Mouse (Mus musculus) spleen, adult 2 months (tissue): ENCODE data around the gene Dnah8. TPM values are rescaled to one million over a fixed set of nuclear protein-coding genes. Genes with fewer than 3 reads are reported as not detected.
"Not testable (repeated sequence)": the region's sequence is repeated elsewhere in the genome, so short reads cannot be mapped to it uniquely, and the experiment has no call there.

ENCODE experiments used
- DNase-seq, 2 experiments: peaks; one replicate each; pipeline versions ENCODE4 v3.0.0 to v3.0.0-alpha.2; 2012 to 2021; ENCODE audit warnings: low spot score in 2 of 2, low read depth in 1 of 2
- H3K27ac ChIP-seq: fragments of 200-500 bp; 2 replicates; pipeline ENCODE4 v1.5.1; 2012; ENCODE audit warnings: low read length, inconsistent platforms; ENCODE audit not compliant: insufficient read depth
- H3K27me3 ChIP-seq: fragments of 200-500 bp; 2 replicates; pipeline ENCODE4 v1.6.1; 2012; ENCODE audit warnings: mild to moderate bottlenecking, moderate library complexity, low read length, inconsistent platforms; ENCODE audit not compliant: control insufficient read depth, insufficient read depth
- H3K36me3 ChIP-seq: fragments of 200-500 bp; 2 replicates; pipeline ENCODE4 v1.6.1; 2012; ENCODE audit warnings: mild to moderate bottlenecking, low read length, inconsistent platforms; ENCODE audit not compliant: control insufficient read depth, insufficient read depth
- H3K4me1 ChIP-seq: fragments of 200-500 bp; 2 replicates; pipeline ENCODE4 v1.6.1; 2011; ENCODE audit warnings: inconsistent platforms; ENCODE audit not compliant: control insufficient read depth, insufficient read depth, insufficient read length
- H3K4me3 ChIP-seq: fragments of 200-500 bp; 2 replicates; pipeline ENCODE4 v1.5.1; 2011; ENCODE audit warnings: mild to moderate bottlenecking, inconsistent platforms; ENCODE audit not compliant: insufficient read depth, insufficient read length; ENCODE audit errors: extremely low read depth
- CTCF ChIP-seq: fragments of 200-500 bp; IDR thresholded peaks from 2 replicates; pipeline ENCODE4 v1.5.1; 2011; ENCODE audit warnings: mild to moderate bottlenecking, inconsistent platforms; ENCODE audit not compliant: insufficient read depth, insufficient read length, insufficient replicate concordance; ENCODE audit errors: extremely low read depth
- POLR2A ChIP-seq: fragments of 200-500 bp; IDR thresholded peaks from 2 replicates; pipeline ENCODE4 v1.6.1; 2011; ENCODE audit warnings: low read depth, low read length, inconsistent platforms
- WGBS: fragments of 180-500 bp; shearing (Covaris S2); methylation state at CpG from one replicate; pipeline ENCODE4 v1.1.7; 2018; 5-methylcytosine and 5-hydroxymethylcytosine counted together
- polyA plus RNA-seq: library from polyadenylated mRNA; depleted of rRNA; stranded (reverse); fragments of >200 nt; gene quantifications from 2 replicates; pipeline ENCODE4 v1.2.3, GENCODE M21; 2012

Dnah8 gene
- polyA plus RNA-seq, 1 experiment, result 10.2 TPM

- H3K27ac ChIP-seq, result no peak overlapping the region
These were observed 5.8 kb upstream of the Dnah8 start for GRCm38 (mm10) chr17:30618136-30618891.

DNA sequence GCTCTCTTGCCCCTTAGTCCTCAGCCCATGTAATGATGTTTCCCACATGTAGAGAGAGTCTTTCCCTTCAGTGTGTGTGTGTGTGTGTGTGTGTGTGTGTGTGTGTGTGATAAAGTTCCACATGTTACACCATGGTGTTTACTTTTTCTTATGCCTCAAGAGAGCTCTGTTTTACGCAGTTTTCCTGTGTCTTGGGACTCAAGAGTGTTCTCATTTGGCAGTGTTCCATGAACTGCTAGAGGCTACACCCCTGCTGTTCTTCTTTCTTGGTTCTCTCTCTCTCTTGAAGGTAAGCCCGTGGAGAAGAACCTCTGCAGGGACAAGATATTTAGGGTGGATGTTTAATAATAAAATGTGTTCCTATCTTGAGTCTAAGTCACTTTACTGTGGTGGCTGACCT is 5.0 kb upstream of the Dnah8 start:
- no peaks in the 10 kb centered on the region for H3K36me3 ChIP-seq
- no peak overlapping the region for H3K27ac ChIP-seq
- TF ChIP-seq POLR2A (no peak), CTCF (no peak)
- DNase-seq, result no peak
- no peaks in the 10 kb centered on the region for H3K27me3 ChIP-seq
- no peak overlapping the region for H3K4me3 ChIP-seq
- H3K4me1 ChIP-seq, result no peaks in the 10 kb centered on the region
- 60% methylated on average over 2 of the region's 2 CpGs for WGBS

More at GRCm38 (mm10) chr17:30618136-30618891, 5.8 kb upstream of the Dnah8 start:
- H3K4me1 ChIP-seq, result no peaks in the 10 kb centered on the region
- no peaks in the 10 kb centered on the region for H3K27me3 ChIP-seq
- no peak for DNase-seq
- TF ChIP-seq POLR2A (no peak), CTCF (no peak)
- no peak overlapping the region for H3K4me3 ChIP-seq
- H3K36me3 ChIP-seq, result no peaks in the 10 kb centered on the region
- WGBS, result 90% methylated on average over 3 of the region's 3 CpGs

GRCm38 (mm10) chr17:30620548-30620947 is 3.6 kb upstream of the Dnah8 start:
- no peak for DNase-seq
- Histone ChIP-seq H3K4me3 (no peak overlapping the region), H3K36me3 (no peaks in the 10 kb centered on the region), H3K27me3 (no peaks in the 10 kb centered on the region), H3K27ac (no peak overlapping the region), H3K4me1 (no peaks in the 10 kb centered on the region)
- TF ChIP-seq POLR2A (no peak), CTCF (no peak)
- WGBS, result 65% methylated on average over 2 of the region's 2 CpGs

GRCm38 (mm10) chr17:30621450-30621849 is 2.7 kb upstream of the Dnah8 start:
- no peaks in the 10 kb centered on the region for H3K27me3 ChIP-seq
- TF ChIP-seq POLR2A, result no peak
- TF ChIP-seq CTCF, result no peak
- H3K4me3 ChIP-seq, result no peak overlapping the region
- H3K4me1 ChIP-seq, result no peaks in the 10 kb centered on the region
- DNase-seq, result no peak
- no peaks in the 10 kb centered on the region for H3K36me3 ChIP-seq
- no peak overlapping the region for H3K27ac ChIP-seq
- WGBS, result 79% methylated on average over 4 of the region's 4 CpGs

DNA sequence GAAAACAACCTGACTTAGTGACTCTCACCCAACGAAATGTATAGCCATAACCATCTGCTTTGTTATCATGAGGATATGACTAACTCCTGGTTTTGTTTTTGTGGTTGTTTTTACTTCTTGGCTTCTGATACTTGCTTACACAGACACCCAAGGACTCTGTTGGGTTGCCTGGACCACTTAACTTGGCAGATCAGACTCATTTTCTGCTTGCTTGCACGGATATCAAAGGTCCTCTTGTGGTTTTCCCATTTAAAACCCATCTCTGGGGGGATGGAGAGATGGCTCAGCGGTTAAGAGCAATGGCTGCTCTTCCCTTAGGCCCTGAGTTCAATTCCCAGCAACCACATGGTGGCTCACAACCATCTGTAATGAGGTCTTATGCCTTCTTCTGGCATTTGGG is 954 bp upstream of the Dnah8 start:
- Histone ChIP-seq H3K4me3 (no peak overlapping the region), H3K36me3 (no peaks in the 10 kb centered on the region), H3K27me3 (no peaks in the 10 kb centered on the region), H3K4me1 (no peaks in the 10 kb centered on the region), H3K27ac (no peak overlapping the region)
- WGBS, result 65% methylated on average over 3 of the region's 3 CpGs
- TF ChIP-seq CTCF (no peak), POLR2A (no peak)
- DNase-seq, result no peak

DNA sequence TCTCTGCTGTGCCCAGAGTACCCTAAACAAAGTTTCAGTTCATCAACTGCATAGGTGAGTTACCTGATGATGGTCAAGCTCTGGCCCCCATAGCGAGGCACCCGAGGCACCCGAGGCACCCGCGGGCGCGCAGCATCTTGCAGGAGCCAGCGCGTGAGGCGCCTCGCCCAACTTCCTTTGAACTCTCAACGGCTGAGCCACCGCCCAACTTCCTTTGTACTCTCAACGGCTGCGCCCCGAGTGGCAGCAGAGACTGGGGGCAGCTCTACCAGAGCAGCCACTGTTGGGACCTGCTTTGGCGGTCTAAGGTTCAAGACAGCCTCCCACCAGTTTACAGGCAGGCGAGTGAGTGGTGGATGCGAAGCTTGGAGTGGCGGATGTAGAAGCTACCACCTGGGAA is 2.6 kb downstream of the Dnah8 start, which contains the start of gene Glo1:
TSS of gene Glo1 (minus strand) at position 153 of the 400 bp plus-strand sequence.
- H3K4me3 ChIP-seq, DNase-seq, H3K27ac ChIP-seq, H3K36me3 ChIP-seq, H3K4me1 ChIP-seq, H3K27me3 ChIP-seq: not testable (repeated sequence)
- no CpG with 5 or more reads among the region's 20 CpGs for whole genome bisulfite sequencing

GRCm38 (mm10) chr17:30635367-30635766 is 11.2 kb downstream of the Dnah8 start:
- 76% methylated on average over 17 of the region's 17 CpGs for WGBS
- no peak for DNase-seq

More at GRCm38 (mm10) chr17:30635367-30635766, 11.2 kb downstream of the Dnah8 start:
- H3K4me3 ChIP-seq, result no peak overlapping the region
- no peaks in the 10 kb centered on the region for H3K27me3 ChIP-seq
- H3K27ac ChIP-seq, result no peak overlapping the region
- H3K4me1 ChIP-seq, result no peaks in the 10 kb centered on the region
- no peak for TF ChIP-seq POLR2A
- TF ChIP-seq CTCF, result no peak
- no peaks in the 10 kb centered on the region for H3K36me3 ChIP-seq
